Mouse (Mus musculus): ENCODE data around the gene Gm136. TPM values are rescaled to one million over a fixed set of nuclear protein-coding genes. Genes with fewer than 3 reads are reported as not detected.
"Not testable (repeated sequence)": the region's sequence is repeated elsewhere in the genome, so short reads cannot be mapped to it uniquely, and the experiment has no call there.

Gm136 gene
- not detected in 3 replicates for total RNA-seq (2017)

DNA sequence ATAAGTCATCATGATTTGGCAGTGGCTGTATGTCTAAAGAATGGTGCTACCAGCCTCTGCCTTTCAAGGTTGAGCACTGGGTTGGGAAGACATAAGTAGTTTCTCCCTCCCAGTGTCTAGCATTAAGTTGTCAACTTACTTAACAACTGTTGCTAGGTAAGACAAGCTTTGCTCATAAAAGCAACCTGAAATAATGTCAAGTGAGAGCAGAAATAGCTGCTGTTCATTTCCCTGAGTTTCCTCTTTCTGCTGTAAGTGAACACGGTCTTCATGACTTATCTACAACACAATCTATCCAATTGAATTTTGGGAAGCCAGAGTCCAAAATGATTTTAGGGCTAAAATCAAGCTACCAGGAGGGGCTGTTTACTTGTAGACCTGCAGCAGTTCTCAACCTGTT, at the start of gene Gm136:
Gm136 (minus strand) TSS at position 101 of the 400 bp plus-strand sequence.
- no peak for ATAC-seq (replicated peaks; ENCODE audit: insufficient number of reproducible peaks, low FRiP score, low TSS enrichment, poor library complexity, severe bottlenecking)

GRCm38 (mm10) chr4:34801166-34802034, 45.3 kb upstream of the Gm136 start:
- peak; percentile 31; the same call in 1 of the 2 replicates for ATAC-seq (replicated peaks; ENCODE audit: insufficient number of reproducible peaks, low FRiP score, low TSS enrichment, poor library complexity, severe bottlenecking)

DNA sequence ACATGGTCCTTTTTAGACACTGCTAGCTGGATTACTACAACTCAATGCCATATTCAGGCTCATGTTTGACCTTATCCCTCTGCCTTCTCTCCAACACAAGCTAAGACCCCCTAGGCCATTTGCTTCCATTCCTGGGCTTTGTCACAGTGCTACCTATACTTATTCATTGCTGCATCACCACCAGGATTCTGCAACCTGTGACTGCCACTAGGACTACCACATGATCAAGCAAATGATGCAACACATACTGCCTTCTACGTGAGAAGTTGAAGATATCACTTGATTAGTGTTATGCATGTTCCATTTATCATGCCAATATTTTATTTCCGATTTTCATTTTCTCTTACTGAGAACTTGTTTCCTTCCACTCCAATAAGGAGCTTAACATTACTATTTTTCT, 41.9 kb upstream of the Gm136 start:
- ATAC-seq (replicated peaks; ENCODE audit: insufficient number of reproducible peaks, low FRiP score, low TSS enrichment, poor library complexity, severe bottlenecking): no peak

DNA sequence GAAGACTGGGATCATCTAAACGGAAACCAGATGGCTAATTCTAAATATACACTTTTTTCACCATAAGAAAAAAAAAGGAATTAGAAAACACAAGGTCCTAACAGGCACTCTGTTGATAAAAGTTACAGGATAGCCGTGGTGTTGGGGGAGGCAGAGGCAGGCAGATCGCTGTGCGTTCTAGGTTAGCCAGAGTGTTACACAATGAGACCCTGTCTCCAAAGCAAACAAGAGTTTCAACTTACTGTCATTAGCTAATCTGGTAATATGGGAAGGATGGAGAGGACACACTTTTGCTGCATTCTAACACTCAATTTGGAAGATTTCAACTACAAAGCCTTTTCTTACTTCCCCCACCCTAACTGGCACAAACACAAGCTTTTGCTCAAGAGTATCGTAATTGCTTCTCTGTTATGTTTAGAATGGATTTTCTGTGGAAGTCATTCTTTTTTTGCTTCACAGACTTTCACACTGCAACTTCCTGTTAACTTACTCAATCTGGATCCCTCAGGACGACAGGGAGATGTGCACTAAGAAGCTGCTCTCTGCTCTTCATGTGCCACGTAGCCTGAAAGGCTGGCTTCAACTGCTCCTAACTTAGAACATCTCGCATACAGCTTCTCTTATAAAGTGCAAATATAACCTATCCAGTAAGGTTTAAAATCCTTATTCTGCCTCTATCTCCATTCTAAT, 41.4 kb upstream of the Gm136 start:
- ATAC-seq (replicated peaks; ENCODE audit: insufficient number of reproducible peaks, low FRiP score, low TSS enrichment, poor library complexity, severe bottlenecking): no peak

DNA sequence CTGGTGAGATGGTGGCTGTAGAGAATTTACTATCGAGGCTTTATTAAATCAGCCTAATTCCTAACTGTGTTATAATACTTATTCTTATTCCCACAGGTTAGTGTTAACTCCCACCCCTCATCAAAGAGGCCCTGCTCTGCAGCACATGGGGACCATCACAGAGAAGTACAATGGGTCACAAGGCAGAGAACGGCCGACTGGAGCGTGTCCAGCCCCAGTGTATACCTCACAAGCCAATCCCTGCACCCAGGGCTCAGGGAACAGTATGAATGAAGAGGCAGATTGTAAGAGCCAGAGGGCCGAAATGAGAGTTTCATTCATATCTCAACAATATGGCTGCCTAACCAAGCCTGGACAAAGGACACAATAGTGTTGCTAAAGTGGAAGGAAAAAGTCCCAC, 40.2 kb upstream of the Gm136 start:
- ATAC-seq (replicated peaks; ENCODE audit: insufficient number of reproducible peaks, low FRiP score, low TSS enrichment, poor library complexity, severe bottlenecking): no peak

- no peak for ATAC-seq (replicated peaks; ENCODE audit: insufficient number of reproducible peaks, low FRiP score, low TSS enrichment, poor library complexity, severe bottlenecking)
Measured at GRCm38 (mm10) chr4:34786476-34786875, 30.4 kb upstream of the Gm136 start.

- ATAC-seq (replicated peaks; ENCODE audit: insufficient number of reproducible peaks, low FRiP score, low TSS enrichment, poor library complexity, severe bottlenecking): no peak
Measured at GRCm38 (mm10) chr4:34785646-34786045, 29.6 kb upstream of the Gm136 start.

DNA sequence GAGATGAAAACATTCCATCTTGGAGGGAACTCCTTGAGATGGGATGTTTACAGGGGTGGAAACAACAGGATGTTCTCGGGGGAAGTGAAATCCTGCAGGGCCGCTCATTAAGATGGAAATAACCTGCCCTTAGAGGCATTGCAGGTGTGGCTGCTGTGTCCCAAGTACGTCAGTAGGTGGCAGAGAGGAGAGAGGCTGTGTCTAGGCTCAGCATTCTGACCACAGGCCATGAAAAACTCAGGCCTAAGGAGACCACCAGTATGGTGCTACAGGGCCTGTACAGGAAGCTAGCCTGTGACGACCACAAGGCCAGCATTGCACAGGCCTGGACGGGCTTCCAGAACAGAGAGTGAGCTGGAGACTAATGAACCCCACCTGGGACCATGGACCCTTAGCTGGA, 28.8 kb upstream of the Gm136 start:
- no peak for ATAC-seq (replicated peaks; ENCODE audit: insufficient number of reproducible peaks, low FRiP score, low TSS enrichment, poor library complexity, severe bottlenecking)

DNA sequence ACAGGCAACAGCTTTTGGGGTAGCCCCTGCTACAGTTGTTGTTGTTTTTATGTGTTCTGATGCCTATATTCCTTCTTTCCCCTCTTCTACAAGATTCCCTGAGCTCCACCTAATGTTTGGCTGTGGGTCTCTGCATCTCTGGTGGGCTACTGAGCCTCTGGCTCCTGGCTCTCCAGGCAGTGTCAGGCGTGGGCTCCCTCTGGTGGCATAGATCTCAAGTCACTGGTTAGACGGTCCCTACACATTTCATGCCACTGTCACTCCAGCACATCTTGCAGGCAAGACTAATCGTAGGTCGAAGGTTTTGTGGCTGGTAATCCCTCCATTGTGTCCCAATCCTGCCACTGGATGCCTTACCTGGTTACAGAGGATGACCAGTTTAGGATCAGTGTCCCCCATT, 26.7 kb upstream of the Gm136 start:
- ATAC-seq (replicated peaks; ENCODE audit: insufficient number of reproducible peaks, low FRiP score, low TSS enrichment, poor library complexity, severe bottlenecking): no peak

DNA sequence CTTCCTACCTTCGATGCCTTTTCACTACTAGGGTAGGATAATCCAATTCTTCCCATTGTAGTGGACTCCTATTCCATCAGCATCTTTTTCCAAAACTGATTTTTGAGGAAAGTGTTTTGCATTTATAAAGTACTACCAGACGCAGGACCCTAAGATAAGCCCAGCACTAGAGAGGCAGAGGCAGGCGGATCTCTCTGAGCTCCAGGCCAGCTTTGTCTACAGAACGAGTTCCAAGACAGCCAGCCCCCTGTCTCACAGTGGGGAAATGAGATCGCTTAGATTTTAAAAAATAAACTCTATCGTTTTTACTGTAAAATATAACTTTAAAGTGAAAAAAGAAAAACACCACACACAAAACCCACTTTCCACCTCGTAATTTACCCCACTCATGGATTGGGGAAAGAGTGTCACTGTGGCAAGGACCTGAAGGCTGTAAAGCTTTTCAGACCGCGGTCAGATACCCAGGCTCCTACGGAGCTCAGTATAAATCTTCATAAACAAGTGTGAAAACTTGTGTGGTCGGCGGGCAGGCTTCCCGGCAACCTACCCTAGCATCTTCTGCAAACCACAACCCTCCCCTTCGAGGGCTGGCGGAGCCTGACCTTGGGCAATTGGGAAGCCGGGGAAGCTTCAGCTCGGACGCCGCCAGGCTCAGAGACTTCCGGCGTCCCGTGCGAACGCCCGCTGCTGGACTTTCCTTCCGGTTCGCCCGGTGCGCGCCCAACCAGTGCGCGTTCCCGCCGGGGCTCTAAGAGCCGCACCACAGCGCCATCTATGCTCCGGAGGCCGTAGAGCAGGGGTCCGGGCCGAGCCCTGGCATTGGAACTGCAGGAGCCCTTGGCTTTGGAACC, 21.8 kb upstream of the Gm136 start, which contains the start of gene Smim8:
Smim8 (minus strand) TSS at position 747 of the 851 bp plus-strand sequence.
- ATAC-seq (replicated peaks; ENCODE audit: insufficient number of reproducible peaks, low FRiP score, low TSS enrichment, poor library complexity, severe bottlenecking): peak; percentile 98

DNA sequence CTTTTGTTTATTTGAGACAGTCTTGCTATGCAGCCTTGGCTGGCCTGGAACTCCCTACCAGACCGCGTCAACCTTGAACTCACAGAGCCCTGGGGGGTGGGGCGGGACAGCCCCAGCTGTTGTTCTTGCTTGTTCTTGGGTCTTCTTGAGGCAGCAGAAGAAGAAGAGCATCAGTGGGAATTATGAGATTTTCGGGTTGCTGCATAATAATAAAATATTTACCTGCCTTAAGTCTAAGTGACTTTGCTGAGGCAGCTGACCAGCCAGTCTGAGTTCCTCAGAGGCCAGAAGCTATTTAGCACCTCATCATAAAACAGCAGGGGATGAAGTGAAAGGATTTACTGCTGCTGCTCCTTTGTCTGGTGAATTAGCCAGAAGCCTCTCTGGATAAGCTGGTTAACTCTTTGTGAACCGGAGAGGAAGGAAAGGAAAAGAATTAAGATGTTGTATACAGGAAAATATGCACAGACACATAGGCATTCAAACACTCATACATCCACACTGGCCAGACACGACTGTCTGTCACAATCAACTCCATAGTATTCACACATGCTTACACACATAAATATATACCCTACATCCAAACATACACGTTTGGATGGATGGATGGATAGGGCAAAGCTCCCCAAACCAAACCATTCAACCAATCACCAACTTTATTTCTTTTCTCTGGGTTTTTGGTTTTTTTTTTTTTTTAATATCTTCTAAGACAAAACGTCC, 15.7 kb upstream of the Gm136 start:
- ATAC-seq (replicated peaks; ENCODE audit: insufficient number of reproducible peaks, low FRiP score, low TSS enrichment, poor library complexity, severe bottlenecking): no peak

- no peak for ATAC-seq (replicated peaks; ENCODE audit: insufficient number of reproducible peaks, low FRiP score, low TSS enrichment, poor library complexity, severe bottlenecking)
Measured at GRCm38 (mm10) chr4:34749236-34749635, 6.8 kb downstream of the Gm136 start.

- ATAC-seq (replicated peaks; ENCODE audit: insufficient number of reproducible peaks, low FRiP score, low TSS enrichment, poor library complexity, severe bottlenecking): no peak
Measured at GRCm38 (mm10) chr4:34734461-34734860, 21.6 kb downstream of the Gm136 start.

DNA sequence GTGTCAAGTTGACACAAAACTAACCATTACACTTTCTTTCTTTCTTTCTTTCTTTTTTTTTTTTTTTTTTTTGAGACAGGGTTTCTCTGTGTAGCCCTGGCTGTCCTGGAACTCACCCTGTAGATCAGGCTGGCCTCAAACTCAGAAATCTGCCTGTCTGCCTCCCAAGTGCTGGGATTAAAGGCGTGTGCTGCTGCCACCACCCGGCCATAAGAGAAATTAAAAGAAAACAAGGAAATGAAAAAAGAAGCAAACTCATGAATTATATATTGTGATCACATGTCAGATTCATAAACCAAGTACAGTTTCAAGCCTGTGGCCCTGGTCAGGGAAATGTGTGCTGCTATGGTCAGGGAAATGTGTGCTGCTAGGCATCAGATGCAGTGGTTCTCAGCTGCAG, 22.6 kb downstream of the Gm136 start:
- ATAC-seq (replicated peaks; ENCODE audit: insufficient number of reproducible peaks, low FRiP score, low TSS enrichment, poor library complexity, severe bottlenecking): not testable (repeated sequence)

DNA sequence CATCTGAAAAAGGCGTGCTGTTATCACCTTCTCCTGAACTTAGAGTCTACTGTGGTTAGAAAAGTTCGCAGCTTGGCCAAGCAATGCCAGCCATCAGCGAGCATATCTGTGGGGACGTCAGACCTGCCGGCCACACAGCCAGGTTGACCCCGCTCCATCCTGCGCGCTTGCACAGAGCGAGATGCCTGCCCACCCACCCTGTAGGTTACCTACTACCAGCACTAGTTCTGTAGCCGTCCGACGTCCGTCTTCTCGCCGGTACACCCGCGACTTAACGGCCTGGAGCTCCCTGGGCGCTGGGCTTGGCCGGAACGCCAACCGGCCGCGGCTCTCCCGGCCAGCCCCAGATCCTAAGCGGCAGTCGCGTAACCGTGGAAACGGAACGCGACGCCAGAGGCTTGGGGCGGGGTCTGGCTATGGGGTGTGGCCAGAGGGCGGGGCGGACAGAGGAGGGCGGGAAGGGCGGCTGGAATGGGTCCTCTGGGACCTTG, 26.2 kb downstream of the Gm136 start, which contains the start of gene Cfap206:
Cfap206 (minus strand) TSS at position 356 of the 491 bp plus-strand sequence.
- ATAC-seq (replicated peaks; ENCODE audit: insufficient number of reproducible peaks, low FRiP score, low TSS enrichment, poor library complexity, severe bottlenecking): no peak

GRCm38 (mm10) chr4:34725710-34726109, 30.4 kb downstream of the Gm136 start:
- not testable (repeated sequence) for ATAC-seq (replicated peaks; ENCODE audit: insufficient number of reproducible peaks, low FRiP score, low TSS enrichment, poor library complexity, severe bottlenecking)

DNA sequence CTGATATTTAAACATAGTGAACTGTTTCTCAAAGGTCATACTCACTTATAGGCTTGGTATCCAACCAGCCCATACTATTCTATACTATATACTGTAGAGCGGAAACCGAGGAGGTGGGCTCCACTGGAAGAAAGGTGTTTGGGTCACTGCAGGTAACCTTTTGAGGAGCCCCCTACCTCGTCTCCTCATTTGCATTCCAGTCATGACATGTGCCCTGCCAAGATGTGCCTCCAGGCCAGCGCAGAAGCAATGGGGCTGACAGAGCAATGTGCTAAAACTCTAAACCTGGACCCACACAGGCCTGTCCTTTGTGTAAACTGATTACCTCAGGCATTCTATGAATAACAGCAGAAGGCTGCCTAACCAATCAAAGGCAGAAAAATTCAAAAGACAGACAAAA, 31.8 kb downstream of the Gm136 start:
- no peak for ATAC-seq (replicated peaks; ENCODE audit: insufficient number of reproducible peaks, low FRiP score, low TSS enrichment, poor library complexity, severe bottlenecking)

GRCm38 (mm10) chr4:34723186-34723585, 32.9 kb downstream of the Gm136 start:
- ATAC-seq (replicated peaks; ENCODE audit: insufficient number of reproducible peaks, low FRiP score, low TSS enrichment, poor library complexity, severe bottlenecking): no peak

Data from monocyte, adult 5-6 weeks (primary cell).